Mouse (Mus musculus): ENCODE data around the gene Fam45a.
"Not testable (repeated sequence)": the region's sequence is repeated elsewhere in the genome, so short reads cannot be mapped to it uniquely, and the experiment has no call there.

Gene Fam45a

DNA sequence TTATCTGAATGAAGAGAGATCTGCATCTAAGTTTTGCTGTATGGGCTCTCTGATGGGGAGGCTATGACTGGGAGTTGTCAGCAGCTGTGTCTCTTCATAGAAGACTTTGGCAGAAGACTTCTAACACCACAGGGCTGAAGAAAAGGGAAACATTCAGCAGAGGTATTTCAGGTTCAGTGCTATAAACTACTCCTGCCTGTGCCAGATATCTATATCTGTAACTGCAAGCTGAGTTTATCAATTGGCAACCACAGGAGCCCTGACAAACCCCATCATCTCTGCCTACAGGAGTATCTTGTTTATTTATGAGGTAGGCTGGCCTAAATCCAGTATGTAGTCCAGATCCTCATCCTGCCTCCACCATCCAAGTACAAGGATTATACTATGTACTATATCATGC is 31.9 kb downstream of the Fam45a start:
- no peak for DNase-seq (ENCODE audit: low read depth, low spot score)

DNA sequence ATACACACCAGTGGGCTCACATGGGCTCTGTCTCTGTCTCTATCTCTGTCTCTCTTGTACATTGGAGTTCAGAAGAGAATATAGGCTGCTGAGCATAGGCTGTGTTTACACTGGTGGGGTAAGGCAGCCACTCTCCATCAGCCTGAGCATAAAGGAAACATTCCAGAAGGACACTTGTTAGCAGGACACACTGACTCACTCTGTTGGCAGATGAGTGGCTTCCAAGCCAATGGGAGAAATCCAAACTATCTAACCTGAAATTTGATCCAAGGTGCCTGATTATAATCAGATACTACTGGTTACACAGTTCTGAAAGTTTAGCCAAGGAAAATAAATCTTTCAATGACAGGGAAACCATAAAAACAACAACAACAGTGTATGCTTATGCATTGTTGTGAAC is 34.3 kb downstream of the Fam45a start:
- DNase-seq (ENCODE audit: low read depth, low spot score): no peak

DNA sequence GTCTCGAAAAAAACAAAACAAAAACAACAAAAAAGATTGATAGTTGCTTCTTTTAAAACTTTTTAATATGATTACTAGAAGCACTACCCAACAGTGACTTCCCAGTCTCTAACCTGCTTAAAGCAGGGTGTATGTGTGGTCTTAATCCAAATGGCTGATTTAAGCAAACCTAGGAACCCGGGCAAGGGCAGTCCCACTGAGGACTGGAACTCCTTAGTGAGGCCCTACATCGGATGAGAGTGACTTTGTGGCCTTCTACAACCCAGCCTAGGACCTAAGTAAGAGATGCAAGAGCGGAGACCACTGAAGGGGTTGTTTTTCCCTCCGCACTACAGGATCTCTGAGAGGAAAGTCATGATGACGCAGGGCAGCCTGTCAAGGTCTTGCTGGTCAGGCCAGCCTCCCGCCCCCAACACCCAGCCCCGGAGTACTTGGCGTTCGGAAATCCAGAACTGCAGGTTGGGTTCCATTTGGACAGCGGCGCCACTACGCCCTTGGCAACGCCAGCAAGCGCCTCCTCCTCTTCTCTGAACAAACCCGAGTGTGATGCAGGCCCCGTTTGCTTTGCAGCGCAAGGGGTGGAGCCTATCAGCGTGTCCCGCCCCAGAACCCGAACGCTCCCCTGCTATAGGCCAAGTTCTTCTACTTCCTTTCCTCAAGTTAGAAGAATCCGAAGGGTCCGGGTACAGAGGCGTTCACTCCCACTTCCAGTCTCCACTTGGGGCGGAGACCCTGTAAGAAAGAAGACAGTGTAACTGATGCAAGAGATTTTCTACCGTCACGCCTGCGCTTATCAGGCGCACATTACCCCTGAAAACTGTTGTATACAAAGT is 49.7 kb downstream of the Fam45a start, which contains the start of gene Sfxn4:
TSS of gene Sfxn4 (minus strand) at position 612 of the 833 bp plus-strand sequence.
- peak; percentile 98 for DNase-seq (ENCODE audit: low read depth, low spot score)

DNA sequence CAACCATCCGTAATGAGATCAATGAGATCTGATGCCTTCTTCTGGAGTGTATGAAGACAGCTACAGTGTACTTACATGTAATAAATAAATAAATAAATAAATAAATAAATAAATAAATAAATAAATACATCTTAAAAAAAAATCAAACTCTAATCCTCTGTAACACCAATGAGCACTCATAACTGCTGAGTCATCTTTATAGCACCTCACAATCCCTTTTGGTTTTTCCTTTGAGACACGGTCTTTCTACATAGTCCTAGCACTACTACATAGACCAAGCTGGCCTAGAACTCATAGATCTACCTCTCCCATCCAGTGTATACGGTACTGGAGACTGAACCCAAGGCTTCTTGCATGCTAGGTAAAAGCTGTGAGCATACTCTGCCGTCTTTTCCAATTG is 54.8 kb downstream of the Fam45a start:
- DNase-seq (ENCODE audit: low read depth, low spot score): not testable (repeated sequence)

DNA sequence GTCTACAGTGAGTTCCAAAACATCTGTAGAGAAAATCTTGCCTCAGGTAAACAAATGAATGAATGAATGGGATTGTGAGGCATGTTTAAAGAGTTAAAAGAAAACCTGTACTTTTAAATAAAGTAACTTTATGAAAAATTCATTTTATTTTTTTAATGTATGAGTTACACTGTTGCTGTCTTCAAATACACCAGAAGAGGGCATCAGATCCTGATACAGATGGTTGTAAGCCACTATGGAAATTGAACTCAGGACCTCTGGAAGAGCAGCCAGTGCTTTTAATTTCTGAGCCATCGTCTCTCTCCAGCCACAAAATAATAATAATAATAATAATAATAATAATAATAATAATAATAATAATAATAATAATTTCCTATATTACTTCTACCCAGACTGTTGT is 59.1 kb downstream of the Fam45a start:
- DNase-seq (ENCODE audit: low read depth, low spot score): no peak

DNA sequence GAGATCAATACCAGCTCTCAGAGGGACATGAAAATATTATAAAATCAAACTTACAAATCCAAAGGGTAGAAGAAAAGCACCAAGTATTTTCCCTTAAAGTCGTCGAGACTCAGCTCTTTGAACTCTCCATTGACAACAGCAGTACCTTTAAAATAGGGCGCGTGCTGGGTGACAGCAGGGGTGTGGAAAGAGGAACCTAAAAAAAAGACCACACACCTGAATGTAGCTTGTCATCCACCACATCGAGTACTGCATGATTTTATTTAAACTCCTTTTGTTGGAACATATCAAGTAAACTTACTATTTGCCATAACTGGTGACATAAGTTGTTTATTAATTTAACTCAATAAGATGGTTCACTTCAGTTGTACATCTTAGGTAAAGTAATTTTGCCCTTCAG is 60.0 kb downstream of the Fam45a start:
- DNase-seq (ENCODE audit: low read depth, low spot score): no peak

DNA sequence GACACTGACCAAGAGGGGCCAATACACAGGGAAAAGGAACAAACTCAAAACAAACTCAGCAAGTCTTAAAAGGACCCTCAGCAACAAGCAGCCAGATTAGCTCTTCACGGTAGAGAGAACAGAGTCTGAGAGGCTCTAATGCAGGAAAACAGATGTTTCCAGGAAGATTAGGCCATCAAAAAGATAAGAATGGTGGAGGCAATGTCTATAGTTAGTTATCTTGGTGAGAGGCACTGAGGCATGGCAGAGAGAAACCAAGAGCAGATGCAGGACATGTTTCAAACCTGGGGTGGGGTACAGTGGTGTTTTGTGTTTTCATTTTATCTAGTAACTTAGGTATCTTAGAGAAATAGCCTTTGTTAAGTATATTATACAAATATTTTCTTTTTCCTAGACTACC is 60.9 kb downstream of the Fam45a start:
- no peak for DNase-seq (ENCODE audit: low read depth, low spot score)

DNA sequence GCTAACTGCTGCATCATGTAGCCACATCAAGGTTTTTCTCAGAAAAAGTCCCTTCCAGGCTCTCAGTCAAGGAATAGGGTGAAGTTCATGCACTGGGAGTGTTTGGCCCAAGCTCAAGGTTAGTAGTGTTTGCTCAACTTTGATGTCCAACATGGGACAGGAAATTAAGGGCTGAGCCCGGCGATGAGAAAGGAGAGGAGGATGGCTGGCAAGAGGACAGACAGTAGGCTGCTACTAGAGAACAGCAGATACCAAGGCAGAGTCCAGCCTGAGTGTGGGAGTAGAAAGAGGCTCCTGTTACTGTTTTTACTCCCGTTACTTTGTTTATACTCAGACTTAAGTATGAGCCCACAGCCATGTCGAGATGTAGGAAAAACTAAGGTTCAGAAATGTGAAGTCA is 62.1 kb downstream of the Fam45a start:
- DNase-seq (ENCODE audit: low read depth, low spot score): no peak

DNA sequence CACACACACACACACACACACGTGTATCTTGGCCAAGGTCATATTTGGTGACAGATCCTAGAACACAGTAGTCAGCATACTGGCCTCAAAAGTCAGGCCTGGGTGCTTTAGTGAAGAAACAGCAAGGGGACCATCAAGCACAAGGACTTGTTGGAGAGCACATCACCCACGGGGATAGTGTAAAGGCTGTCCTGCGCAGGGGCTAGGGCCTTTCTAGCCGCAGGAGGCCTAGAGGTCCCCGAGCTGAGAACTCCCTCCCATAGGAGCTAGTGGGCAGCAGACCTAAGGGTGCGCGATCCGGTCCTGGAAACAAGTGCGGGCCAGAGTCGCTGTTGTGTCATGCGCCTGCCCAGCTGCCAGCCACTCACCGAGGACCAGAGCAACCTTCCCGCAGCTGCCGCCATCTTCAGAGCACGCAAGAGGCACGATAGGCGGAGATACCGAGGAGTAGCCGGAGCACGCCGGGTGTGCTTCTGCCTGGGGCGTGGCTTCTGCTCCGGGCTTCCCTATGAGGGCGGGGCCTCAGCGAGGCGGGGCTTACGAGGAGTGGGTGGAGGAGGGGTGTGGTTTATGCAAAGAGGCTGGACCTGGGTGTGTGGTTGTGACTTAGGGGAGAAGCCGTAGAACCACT is 62.8 kb downstream of the Fam45a start, which contains the start of gene Prdx3:
TSS of gene Prdx3 (minus strand) at position 493 of the 631 bp plus-strand sequence.
- peak; percentile 94 for DNase-seq (ENCODE audit: low read depth, low spot score)

DNA sequence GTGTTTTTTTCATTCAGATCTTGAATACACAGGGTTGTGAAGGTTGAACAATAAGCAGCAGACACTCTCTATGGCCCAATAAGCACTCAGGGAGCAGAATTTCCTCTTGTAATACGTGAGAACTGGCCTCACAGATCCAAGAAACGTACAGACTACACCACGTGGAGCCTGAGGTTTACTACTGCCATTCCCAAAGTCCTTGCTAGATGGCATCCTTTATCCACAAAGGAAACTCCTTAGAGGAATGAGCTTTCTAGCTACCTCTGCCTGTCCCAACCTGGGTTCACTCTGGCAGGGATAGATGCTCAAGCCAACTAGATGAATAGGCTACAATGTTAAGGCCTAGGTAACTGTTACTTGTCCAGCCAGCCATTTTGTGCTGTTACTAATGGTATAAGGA is 71.7 kb downstream of the Fam45a start:
- DNase-seq (ENCODE audit: low read depth, low spot score): peak; percentile 54
